Mouse (Mus musculus): ENCODE results near the gene Gpr1. TPM values are rescaled to one million over a fixed set of nuclear protein-coding genes. Genes with fewer than 3 reads are reported as not detected.

The Gpr1 gene
- under 1 TPM; 0.25 to 0.55 (median 0.40) TPM for total RNA-seq (2022)

- DNase-seq (ENCODE audit: low spot score) = no peak
These were observed at the start of gene Gpr1 for GRCm38 (mm10) chr1:63214271-63214558. Gene Gpr1, minus strand, starts transcription at chr1:63214543.

- DNase-seq (ENCODE audit: low spot score) = no peak
These were observed 49.3 kb upstream of the Gpr1 start for GRCm38 (mm10) chr1:63263671-63264070.

GRCm38 (mm10) chr1:63261041-63261590 lies 46.8 kb upstream of the Gpr1 start:
- no peak for DNase-seq (ENCODE audit: low spot score)

GRCm38 (mm10) chr1:63260742-63261033 lies 46.3 kb upstream of the Gpr1 start:
- DNase-seq (ENCODE audit: low spot score) = no peak

GRCm38 (mm10) chr1:63259916-63260741 lies 45.8 kb upstream of the Gpr1 start:
- DNase-seq (ENCODE audit: low spot score) = no peak

- no peak for DNase-seq (ENCODE audit: low spot score)
These were observed 45.0 kb upstream of the Gpr1 start for GRCm38 (mm10) chr1:63259271-63259830.

- no peak for DNase-seq (ENCODE audit: low spot score)
These were observed 44.2 kb upstream of the Gpr1 start for GRCm38 (mm10) chr1:63258501-63258900.

GRCm38 (mm10) chr1:63256083-63256482 lies 41.7 kb upstream of the Gpr1 start:
- DNase-seq (ENCODE audit: low spot score) = no peak

GRCm38 (mm10) chr1:63255101-63255500 lies 40.8 kb upstream of the Gpr1 start:
- no peak for DNase-seq (ENCODE audit: low spot score)

- no peak for DNase-seq (ENCODE audit: low spot score)
These were observed 38.9 kb upstream of the Gpr1 start for GRCm38 (mm10) chr1:63253291-63253690.

GRCm38 (mm10) chr1:63252351-63253209 lies 38.2 kb upstream of the Gpr1 start:
- no peak for DNase-seq (ENCODE audit: low spot score)

- DNase-seq (ENCODE audit: low spot score) = no peak
These were observed 34.9 kb upstream of the Gpr1 start for GRCm38 (mm10) chr1:63249261-63249660.

GRCm38 (mm10) chr1:63248360-63248851 lies 34.1 kb upstream of the Gpr1 start:
- no peak for DNase-seq (ENCODE audit: low spot score)

GRCm38 (mm10) chr1:63247831-63248359 lies 33.6 kb upstream of the Gpr1 start:
- DNase-seq (ENCODE audit: low spot score) = no peak

- no peak for DNase-seq (ENCODE audit: low spot score)
These were observed 32.6 kb upstream of the Gpr1 start for GRCm38 (mm10) chr1:63246862-63247521.

GRCm38 (mm10) chr1:63243854-63244253 lies 29.5 kb upstream of the Gpr1 start:
- no peak for DNase-seq (ENCODE audit: low spot score)

- no peak for DNase-seq (ENCODE audit: low spot score)
These were observed 25.4 kb upstream of the Gpr1 start for GRCm38 (mm10) chr1:63239751-63240150.

GRCm38 (mm10) chr1:63239305-63239704 lies 25.0 kb upstream of the Gpr1 start:
- no peak for DNase-seq (ENCODE audit: low spot score)

GRCm38 (mm10) chr1:63237371-63237770 lies 23.0 kb upstream of the Gpr1 start:
- DNase-seq (ENCODE audit: low spot score) = no peak

- DNase-seq (ENCODE audit: low spot score) = no peak
These were observed 12.9 kb upstream of the Gpr1 start for GRCm38 (mm10) chr1:63227241-63227640.

GRCm38 (mm10) chr1:63225890-63226289 lies 11.5 kb upstream of the Gpr1 start:
- no peak for DNase-seq (ENCODE audit: low spot score)

Measured in heart, adult 8-10 months (tissue).